Mouse (Mus musculus) liver, postnatal 0 days (tissue): ENCODE measurements at regions not wholly inside any gene's neighbourhood (a gene's known extent, or its start where the extent isn't known, plus 50 kb on each side); places are given as distances from the start of the nearest gene placed in this dataset.

Source experiments
- CTCF ChIP-seq: sonication (generic); IDR thresholded peaks from 2 replicates; pipeline ENCODE4 v1.5.1; 2016; ENCODE audit warnings: antibody characterized with exemption, low read depth
- EP300 ChIP-seq: IDR thresholded peaks from 2 replicates; pipeline ENCODE4 v1.6.1; 2016; ENCODE audit warnings: antibody characterized with exemption, low read depth, mild to moderate bottlenecking

- TF ChIP-seq EP300 = peak; percentile 55; the same call in 1 of the 2 replicates
- no peak for TF ChIP-seq CTCF
Measured at GRCm38 (mm10) chr2:72886250-72886649, 94.0 kb downstream of the Sp3 start.
